Mouse (Mus musculus): Measurements from ENCODE around the gene Cyp4a32. TPM values are rescaled to one million over a fixed set of nuclear protein-coding genes. Genes with fewer than 3 reads are reported as not detected.

Gene Cyp4a32
- polyA plus RNA-seq, 1 experiment from 2014 or later: not detected

Other genes with a start within 250 kb of the Cyp4a32 start
- not detected in 2 replicates for gene Cyp4a12b, start 189.3 kb upstream of the Cyp4a32 start, polyA plus RNA-seq (2016; fragmentation: Nextera tagmentation; extraction: Ambion mirVana)
- gene Cyp4a30b, start 148.4 kb upstream of the Cyp4a32 start, polyA plus RNA-seq (2016; fragmentation: Nextera tagmentation; extraction: Ambion mirVana): not detected in 2 replicates
- not detected in 2 replicates for gene Cyp4a14, start 104.8 kb upstream of the Cyp4a32 start, polyA plus RNA-seq (2016; fragmentation: Nextera tagmentation; extraction: Ambion mirVana)
- gene Cyp4a10, start 82.7 kb upstream of the Cyp4a32 start, polyA plus RNA-seq (2016; fragmentation: Nextera tagmentation; extraction: Ambion mirVana): not detected in 2 replicates
- not detected in 2 replicates for gene Cyp4a31, start 37.3 kb upstream of the Cyp4a32 start, polyA plus RNA-seq (2016; fragmentation: Nextera tagmentation; extraction: Ambion mirVana)
- not detected in 2 replicates for gene Cyp4b1, start 46.8 kb downstream of the Cyp4a32 start, polyA plus RNA-seq (2016; fragmentation: Nextera tagmentation; extraction: Ambion mirVana)
- gene Efcab14, start 136.8 kb downstream of the Cyp4a32 start, polyA plus RNA-seq (2016; fragmentation: Nextera tagmentation; extraction: Ambion mirVana): 32.9 and 33.9 TPM in 2 replicates
- 0.25 and 0.41 TPM in 2 replicates for gene Tex38, start 180.0 kb downstream of the Cyp4a32 start, polyA plus RNA-seq (2016; fragmentation: Nextera tagmentation; extraction: Ambion mirVana)
- 45.8 and 56.3 TPM in 2 replicates for gene Atpaf1, start 183.8 kb downstream of the Cyp4a32 start, polyA plus RNA-seq (2016; fragmentation: Nextera tagmentation; extraction: Ambion mirVana)
- 2.7 and 3.9 TPM in 2 replicates for gene Mob3c, start 227.1 kb downstream of the Cyp4a32 start, polyA plus RNA-seq (2016; fragmentation: Nextera tagmentation; extraction: Ambion mirVana)
- gene Mknk1, start 238.2 kb downstream of the Cyp4a32 start, polyA plus RNA-seq (2016; fragmentation: Nextera tagmentation; extraction: Ambion mirVana): 26.5 and 26.8 TPM in 2 replicates